23 mouse cellular contexts compared by ENCODE assay signal in the genomic region with DNA sequence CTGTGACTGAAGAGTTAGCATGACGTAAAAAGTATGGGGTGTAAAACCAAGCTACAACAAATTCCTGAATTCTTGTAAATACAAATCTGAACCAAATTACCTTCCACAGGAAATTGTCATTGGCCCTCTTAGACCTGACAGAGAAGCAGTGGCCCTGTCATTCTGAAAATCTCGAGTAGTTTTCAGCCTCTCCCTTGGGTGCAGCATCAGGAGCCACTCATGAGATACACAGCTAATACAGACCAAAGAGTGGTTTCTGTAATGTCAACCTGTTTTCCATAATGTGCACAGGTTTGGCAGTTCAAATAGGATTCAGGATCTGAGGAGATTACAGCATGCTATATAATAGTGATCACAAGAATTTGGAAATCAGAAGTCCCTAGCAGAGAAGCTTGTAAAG.
"Had no signal": no experiment of that assay in that cellular context is flagged by ENCODE, and none has a peak within 500 bp of the region (broad histone marks: within the 10 kb centered on the region; RNA-seq: fewer than 3 reads in every experiment).

No protein-coding gene starts in this region.

- DNase-seq: gastrocnemius, postnatal 14 days; gastrocnemius, postnatal 36 days; heart, adult 18-20 months; heart, postnatal 4 days; kidney, adult 18-20 months; kidney, adult 8-10 months; kidney, postnatal 10 days; kidney, postnatal 25 days; kidney, postnatal 4 days; left cerebral cortex, postnatal 4 days had no signal

- H3K9me3 ChIP-seq: heart, embryonic 13.5 days; heart, embryonic 15.5 days; hindbrain, embryonic 12.5 days; intestine, embryonic 15.5 days; limb, embryonic 13.5 days; limb, embryonic 15.5 days had no signal

- ATAC-seq: hindbrain, embryonic 16.5 days; intestine, embryonic 15.5 days; intestine, postnatal 0 days had no signal

- H3K36me3 ChIP-seq: heart, embryonic 13.5 days; heart, embryonic 15.5 days; hindbrain, embryonic 10.5 days; hindbrain, embryonic 12.5 days; intestine, embryonic 15.5 days; limb, embryonic 13.5 days; limb, embryonic 15.5 days had no signal

- H3K4me1 ChIP-seq: heart, embryonic 15.5 days; hindbrain, embryonic 10.5 days; hindbrain, embryonic 12.5 days; intestine, embryonic 15.5 days; limb, embryonic 13.5 days; limb, embryonic 15.5 days had no signal

- H3K4me2 ChIP-seq: heart, embryonic 11.5 days; heart, embryonic 13.5 days; heart, embryonic 15.5 days; hindbrain, embryonic 12.5 days; hindbrain, embryonic 14.5 days; intestine, embryonic 15.5 days; limb, embryonic 13.5 days; limb, embryonic 15.5 days had no signal

- H3K27me3 ChIP-seq: heart, embryonic 13.5 days; heart, embryonic 15.5 days; hindbrain, embryonic 12.5 days; intestine, embryonic 15.5 days; limb, embryonic 15.5 days had no signal

- H3K4me3 ChIP-seq: heart, embryonic 13.5 days; heart, embryonic 15.5 days; hindbrain, embryonic 10.5 days; hindbrain, embryonic 12.5 days; intestine, embryonic 15.5 days; layer of hippocampus, adult 2 months; left cerebral cortex, adult 2 months; limb, embryonic 13.5 days; limb, embryonic 15.5 days had no signal

- H3K9ac ChIP-seq: heart, embryonic 13.5 days; heart, embryonic 15.5 days; hindbrain, embryonic 12.5 days; hindbrain, embryonic 14.5 days; intestine, embryonic 15.5 days; limb, embryonic 13.5 days; limb, embryonic 15.5 days had no signal

- H3K27ac ChIP-seq: heart, embryonic 13.5 days; heart, embryonic 15.5 days; hindbrain, embryonic 10.5 days; hindbrain, embryonic 12.5 days; hindbrain, embryonic 14.5 days; intestine, embryonic 15.5 days; layer of hippocampus, adult 2 months; left cerebral cortex, adult 2 months; limb, embryonic 13.5 days; limb, embryonic 15.5 days had no signal
